Mouse (Mus musculus) stomach, embryonic 16.5 days (tissue): ENCODE measurements at regions not wholly inside any gene's neighbourhood (a gene's known extent, or its start where the extent isn't known, plus 50 kb on each side); places are given as distances from the start of the nearest gene placed in this dataset.
"Not testable (repeated sequence)": the region's sequence is repeated elsewhere in the genome, so short reads cannot be mapped to it uniquely, and the experiment has no call there.

ENCODE experiments used
- ATAC-seq: fragments of 200-750 bp; cut with Nextera tagmentation; 2 replicates; pipeline ENCODE4 v1.8.0; 2017; ENCODE audit warnings: moderate number of reproducible peaks, moderate TSS enrichment; ENCODE audit not compliant: insufficient read depth, low FRiP score
- H3K27ac ChIP-seq: fragments of 300-500 bp; sonication (generic); 2 replicates; pipeline ENCODE4 v1.5.1; 2014; ENCODE audit warnings: low read length
- H3K27me3 ChIP-seq: fragments of 300-500 bp; sonication (generic); 2 replicates; pipeline ENCODE4 v1.6.1; 2014; ENCODE audit warnings: low read length, control low read depth, mixed read lengths; ENCODE audit not compliant: control insufficient read depth, insufficient read depth
- H3K36me3 ChIP-seq: fragments of 300-500 bp; sonication (generic); 2 replicates; pipeline ENCODE4 v1.6.1; 2014; ENCODE audit warnings: low read length; ENCODE audit not compliant: control insufficient read depth, insufficient read depth
- H3K4me1 ChIP-seq: fragments of 300-500 bp; sonication (generic); 2 replicates; pipeline ENCODE4 v1.6.1; 2014; ENCODE audit warnings: low read length, control low read depth, mixed read lengths; ENCODE audit not compliant: control insufficient read depth, insufficient read depth
- H3K4me2 ChIP-seq: fragments of 300-500 bp; sonication (generic); 2 replicates; pipeline ENCODE4 v1.6.1; 2014; ENCODE audit warnings: low read depth, low read length, mixed read lengths
- H3K4me3 ChIP-seq: fragments of 300-500 bp; sonication (generic); replicated peaks from 2 replicates; pipeline ENCODE4 v1.5.1; 2014; ENCODE audit warnings: mild to moderate bottlenecking, low read length
- H3K9ac ChIP-seq: fragments of 300-500 bp; sonication (generic); 2 replicates; pipeline ENCODE4 v1.6.1; 2014; ENCODE audit warnings: low read length
- H3K9me3 ChIP-seq: fragments of 300-500 bp; sonication (generic); replicated peaks from 2 replicates; pipeline ENCODE4 v1.6.1; 2016; ENCODE audit warnings: low read length, control low read depth; ENCODE audit not compliant: control insufficient read depth
- WGBS: fragments of 180-500 bp; shearing (Covaris S2); extraction: QIAGEN DNeasy Blood & Tissue Kit; methylation state at CpG from one replicate; pipeline ENCODE4 v1.1.7; 2014; 5-methylcytosine and 5-hydroxymethylcytosine counted together

- H3K36me3 ChIP-seq, H3K27me3 ChIP-seq, H3K4me2 ChIP-seq, ATAC-seq, H3K27ac ChIP-seq, H3K4me3 ChIP-seq, H3K9ac ChIP-seq, H3K4me1 ChIP-seq, H3K9me3 ChIP-seq: not testable (repeated sequence)
- 93% methylated on average over 4 of the region's 4 CpGs for WGBS
Measured at GRCm38 (mm10) chr3:8244526-8245194, 1365.2 kb downstream of the Zfp704 start.

- Histone ChIP-seq H3K9me3 (no peaks in the 10 kb centered on the region), H3K27ac (no peak overlapping the region), H3K4me2 (no peak overlapping the region), H3K4me1 (no peaks in the 10 kb centered on the region), H3K27me3 (no peaks in the 10 kb centered on the region), H3K4me3 (no peak overlapping the region), H3K9ac (no peak overlapping the region), H3K36me3 (no peaks in the 10 kb centered on the region)
- no peak for ATAC-seq
- WGBS: 69% methylated on average over 6 of the region's 6 CpGs
Measured at GRCm38 (mm10) chr3:8206623-8207404, 1403.1 kb downstream of the Zfp704 start.

- no peaks in the 10 kb centered on the region for H3K36me3 ChIP-seq
- H3K4me3 ChIP-seq: no peak overlapping the region
- no peaks in the 10 kb centered on the region for H3K9me3 ChIP-seq
- no peak overlapping the region for H3K4me2 ChIP-seq
- H3K27me3 ChIP-seq: no peaks in the 10 kb centered on the region
- no peak overlapping the region for H3K9ac ChIP-seq
- ATAC-seq: no peak
- no peaks in the 10 kb centered on the region for H3K4me1 ChIP-seq
- H3K27ac ChIP-seq: no peak overlapping the region
- WGBS: 72% methylated on average over 4 of the region's 4 CpGs
Measured at GRCm38 (mm10) chr3:8163030-8163429, 1446.9 kb downstream of the Zfp704 start.

- Histone ChIP-seq H3K36me3 (no peaks in the 10 kb centered on the region), H3K4me1 (no peaks in the 10 kb centered on the region), H3K9me3 (no peaks in the 10 kb centered on the region), H3K4me3 (no peak overlapping the region), H3K27ac (no peak overlapping the region), H3K4me2 (no peak overlapping the region), H3K9ac (no peak overlapping the region), H3K27me3 (no peaks in the 10 kb centered on the region)
- 80% methylated on average over 4 of the region's 4 CpGs for WGBS
- no peak; the same call in 1 of the 2 replicates for ATAC-seq
Measured at GRCm38 (mm10) chr3:8161997-8162756, 1447.7 kb downstream of the Zfp704 start.

GRCm38 (mm10) chr3:8143016-8143415 lies 1466.9 kb downstream of the Zfp704 start:
- no peaks in the 10 kb centered on the region for H3K9me3 ChIP-seq
- no peaks in the 10 kb centered on the region for H3K36me3 ChIP-seq
- no peak overlapping the region for H3K9ac ChIP-seq
- H3K27ac ChIP-seq: no peak overlapping the region
- no peaks in the 10 kb centered on the region for H3K4me1 ChIP-seq
- 63% methylated on average over 2 of the region's 2 CpGs for WGBS
- no peak overlapping the region for H3K4me2 ChIP-seq
- no peak for ATAC-seq
- no peak overlapping the region for H3K4me3 ChIP-seq
- no peaks in the 10 kb centered on the region for H3K27me3 ChIP-seq

- H3K27ac ChIP-seq: no peak overlapping the region
- H3K4me3 ChIP-seq: no peak overlapping the region
- H3K4me2 ChIP-seq: no peak overlapping the region
- no peak for ATAC-seq
- WGBS: 61% methylated on average over 3 of the region's 3 CpGs
- no peaks in the 10 kb centered on the region for H3K36me3 ChIP-seq
- H3K9ac ChIP-seq: no peak overlapping the region
- H3K4me1 ChIP-seq: no peaks in the 10 kb centered on the region
- no peaks in the 10 kb centered on the region for H3K9me3 ChIP-seq
- H3K27me3 ChIP-seq: no peaks in the 10 kb centered on the region
Measured at GRCm38 (mm10) chr3:8142190-8142589, 1467.7 kb downstream of the Zfp704 start.

- H3K9ac ChIP-seq: no peak overlapping the region
- 39% methylated on average over 2 of the region's 2 CpGs for WGBS
- no peak overlapping the region for H3K4me2 ChIP-seq
- no peak for ATAC-seq
- H3K27ac ChIP-seq: no peak overlapping the region
- no peaks in the 10 kb centered on the region for H3K36me3 ChIP-seq
- no peak overlapping the region for H3K4me3 ChIP-seq
- no peaks in the 10 kb centered on the region for H3K27me3 ChIP-seq
- H3K9me3 ChIP-seq: no peaks in the 10 kb centered on the region
- no peaks in the 10 kb centered on the region for H3K4me1 ChIP-seq
Measured at GRCm38 (mm10) chr3:8141664-8142084, 1468.2 kb downstream of the Zfp704 start.

GRCm38 (mm10) chr3:8123641-8124040 lies 1486.2 kb downstream of the Zfp704 start:
- WGBS: 47% methylated on average over 1 of the region's 1 CpGs
- H3K4me3 ChIP-seq, H3K27me3 ChIP-seq, H3K4me2 ChIP-seq, H3K9me3 ChIP-seq, H3K9ac ChIP-seq, H3K36me3 ChIP-seq, ATAC-seq, H3K27ac ChIP-seq, H3K4me1 ChIP-seq: not testable (repeated sequence)

- Histone ChIP-seq H3K4me2 (no peak overlapping the region), H3K4me3 (no peak overlapping the region), H3K36me3 (no peaks in the 10 kb centered on the region), H3K27ac (no peak overlapping the region), H3K4me1 (no peaks in the 10 kb centered on the region), H3K9me3 (no peaks in the 10 kb centered on the region), H3K27me3 (no peaks in the 10 kb centered on the region), H3K9ac (no peak overlapping the region)
- no peak for ATAC-seq
- WGBS: 55% methylated on average over 3 of the region's 3 CpGs
Measured at GRCm38 (mm10) chr3:8123141-8123540, 1486.7 kb downstream of the Zfp704 start.
